Mouse (Mus musculus) neural tube, embryonic 13.5 days (tissue): ENCODE measurements around the gene Npc1l1. TPM values are rescaled to one million over a fixed set of nuclear protein-coding genes. Genes with fewer than 3 reads are reported as not detected.

ENCODE experiments used
- polyA plus RNA-seq: library from polyadenylated mRNA; unstranded; fragments of >200 nt; fragmentation: Nextera tagmentation; extraction: Ambion mirVana; gene quantifications from 2 replicates; pipeline ENCODE4 v1.2.1, GENCODE M21; 2015

Npc1l1 gene
- polyA plus RNA-seq, 1 experiment from 2014 or later: not detected

Other genes starting within 250 kb of the Npc1l1 start
- gene Camk2b, start 163.8 kb downstream of the Npc1l1 start, polyA plus RNA-seq: 55.6 and 55.8 TPM in 2 replicates
- gene A730071L15Rik, start 30.1 kb downstream of the Npc1l1 start, polyA plus RNA-seq: 0.46 and 0.91 TPM in 2 replicates
- gene Nudcd3, start 29.7 kb downstream of the Npc1l1 start, polyA plus RNA-seq: 53.9 and 56.4 TPM in 2 replicates
- 69.3 and 69.4 TPM in 2 replicates for gene Ddx56, start 37.6 kb upstream of the Npc1l1 start, polyA plus RNA-seq
- gene Tmed4, start 44.7 kb upstream of the Npc1l1 start, polyA plus RNA-seq: 131 and 137 TPM in 2 replicates
- gene Ogdh, start 61.5 kb upstream of the Npc1l1 start, polyA plus RNA-seq: 101 and 102 TPM in 2 replicates
- 21.1 and 25.8 TPM in 2 replicates for gene Zmiz2, start 158.9 kb upstream of the Npc1l1 start, polyA plus RNA-seq
- 4,471 and 4,554 TPM in 2 replicates for gene Ppia, start 185.3 kb upstream of the Npc1l1 start, polyA plus RNA-seq
- 342 and 380 TPM in 2 replicates for gene H2afv, start 214.3 kb upstream of the Npc1l1 start, polyA plus RNA-seq
- gene Purb, start 245.8 kb upstream of the Npc1l1 start, polyA plus RNA-seq: 12.5 and 14.1 TPM in 2 replicates